Mouse (Mus musculus): ENCODE results near the gene Ildr1.

- TF ChIP-seq CTCF (conservative IDR thresholded peaks at IDR 0.05; ENCODE audit: low read length) (no peak), POU5F1 (IDR thresholded peaks at IDR 0.05; ENCODE audit: borderline replicate concordance, low read length) (no peak)
These were observed at the start of gene Ildr1 for GRCm38 (mm10) chr16:36693818-36694413.

Measured in E14TG2a.4 (cell line).